11 mouse cellular contexts compared by ENCODE assay signal in genomic region chr8:15392056-15392455, GRCm38 (mm10).
DNase-seq lines count a peak whose midpoint lies in the region; ATAC-seq and TF ChIP-seq lines count a peak whose summit lies in the region.
"Had no signal": no experiment of that assay in that cellular context is flagged by ENCODE, and none has a peak within 500 bp of the region (broad histone marks: within the 10 kb centered on the region; RNA-seq: fewer than 3 reads in every experiment).

No protein-coding gene starts in this region.

- ATAC-seq in hindbrain, embryonic 16.5 days, result peak; percentile 69; the same call in 1 of the 2 replicates
- 0 out of 2 replicates have a peak, but pooled peaks have one; percentile 17 for ATAC-seq in forebrain, postnatal 0 days
- ATAC-seq: intestine, embryonic 16.5 days had no signal

- no peak overlapping the region for H3K27ac ChIP-seq in hindbrain, embryonic 16.5 days (ENCODE audit: low read depth, low read length)
- H3K27ac ChIP-seq in hindbrain, embryonic 10.5 days, result no peak overlapping the region
- no peak overlapping the region for H3K27ac ChIP-seq in forebrain, postnatal 0 days (ENCODE audit: low read depth, low read length)
- H3K27ac ChIP-seq: embryonic facial prominence, embryonic 12.5 days; limb, embryonic 15.5 days had no signal

- DNase-seq in hindbrain, embryonic 10.5 days (ENCODE audit: low spot score), result no peak
- peak; percentile 22 for DNase-seq in Muller cell, postnatal 12 days (ENCODE audit: inconsistent ontology term)
- DNase-seq in brain, embryonic 14.5 days (ENCODE audit: low read depth), result peak; percentile 67
- DNase-seq in forebrain, postnatal 0 days, result no peak
- DNase-seq in right cerebral cortex, postnatal 4 days, result no peak
- no peak for DNase-seq in right cerebral cortex, postnatal 25 days
- no peak for DNase-seq in thymus, postnatal 0 days (ENCODE audit: low spot score)

- no peak for TF ChIP-seq CTCF in brain, embryonic 14.5 days (IDR thresholded peaks at IDR 0.05; ENCODE audit: borderline replicate concordance, extremely low read depth, insufficient read depth, insufficient read length)
- TF ChIP-seq CTCF in forebrain, postnatal 0 days (IDR thresholded peaks at IDR 0.05; ENCODE audit: low read depth), result no peak

- H3K9me3 ChIP-seq in hindbrain, embryonic 16.5 days (ENCODE audit: control insufficient read depth, low read length), result no peaks in the 10 kb centered on the region
- no peaks in the 10 kb centered on the region for H3K9me3 ChIP-seq in hindbrain, embryonic 10.5 days
- no peaks in the 10 kb centered on the region for H3K9me3 ChIP-seq in forebrain, postnatal 0 days (ENCODE audit: low read length)
- H3K9me3 ChIP-seq: embryonic facial prominence, embryonic 12.5 days; limb, embryonic 15.5 days had no signal

- 54% methylated on average over 4 of the region's 4 CpGs for WGBS in hindbrain, embryonic 16.5 days
- WGBS in hindbrain, embryonic 10.5 days, result 56% methylated on average over 4 of the region's 4 CpGs
- 23% methylated on average over 4 of the region's 4 CpGs for WGBS in forebrain, postnatal 0 days

- no peak overlapping the region for H3K4me2 ChIP-seq in hindbrain, embryonic 16.5 days (ENCODE audit: low read length)
- H3K4me2 ChIP-seq in forebrain, postnatal 0 days (ENCODE audit: low read depth), result no peak overlapping the region
- H3K4me2 ChIP-seq: embryonic facial prominence, embryonic 12.5 days; limb, embryonic 15.5 days had no signal

- H3K36me3 ChIP-seq in hindbrain, embryonic 16.5 days (ENCODE audit: control insufficient read depth, insufficient read depth, low read length), result no peaks in the 10 kb centered on the region
- no peaks in the 10 kb centered on the region for H3K36me3 ChIP-seq in hindbrain, embryonic 10.5 days
- H3K36me3 ChIP-seq in forebrain, postnatal 0 days (ENCODE audit: insufficient read depth), result no peaks in the 10 kb centered on the region
- H3K36me3 ChIP-seq: embryonic facial prominence, embryonic 12.5 days; limb, embryonic 15.5 days had no signal

- H3K9ac ChIP-seq in hindbrain, embryonic 16.5 days (ENCODE audit: low read depth, low read length), result no peak overlapping the region
- H3K9ac ChIP-seq in forebrain, postnatal 0 days, result no peak overlapping the region
- H3K9ac ChIP-seq: embryonic facial prominence, embryonic 12.5 days; limb, embryonic 15.5 days had no signal

- TF ChIP-seq POLR2A in brain, embryonic 14.5 days (IDR thresholded peaks at IDR 0.05; ENCODE audit: borderline replicate concordance, extremely low read depth, insufficient read depth, insufficient read length, poor library complexity, severe bottlenecking), result no peak

- H3K27me3 ChIP-seq in hindbrain, embryonic 16.5 days (replicated peaks; ENCODE audit: control insufficient read depth, insufficient read depth, low read length), result no peaks in the 10 kb centered on the region
- no peaks in the 10 kb centered on the region for H3K27me3 ChIP-seq in hindbrain, embryonic 10.5 days (ENCODE audit: insufficient read depth, poor library complexity, severe bottlenecking)
- H3K27me3 ChIP-seq in forebrain, postnatal 0 days (ENCODE audit: insufficient read depth, low read length), result no peaks in the 10 kb centered on the region
- H3K27me3 ChIP-seq: embryonic facial prominence, embryonic 12.5 days; limb, embryonic 15.5 days had no signal

- no peaks in the 10 kb centered on the region; the same call in 1 of the 2 replicates for H3K4me1 ChIP-seq in hindbrain, embryonic 16.5 days (ENCODE audit: control insufficient read depth, insufficient read depth, low read depth, low read length)
- 0 out of 2 replicates have a peak, but pooled peaks cover 10% of the 10 kb centered on the region for H3K4me1 ChIP-seq in hindbrain, embryonic 10.5 days (replicated peaks)
- no peaks in the 10 kb centered on the region for H3K4me1 ChIP-seq in forebrain, postnatal 0 days (ENCODE audit: insufficient read depth)
- H3K4me1 ChIP-seq: embryonic facial prominence, embryonic 12.5 days; limb, embryonic 15.5 days had no signal

- H3K4me3 ChIP-seq in hindbrain, embryonic 16.5 days (ENCODE audit: low read length), result no peak overlapping the region
- no peak overlapping the region for H3K4me3 ChIP-seq in hindbrain, embryonic 10.5 days
- H3K4me3 ChIP-seq in forebrain, postnatal 0 days (ENCODE audit: low read depth, low read length), result no peak overlapping the region
- H3K4me3 ChIP-seq: embryonic facial prominence, embryonic 12.5 days; limb, embryonic 15.5 days had no signal

Comparison
In these comparisons a context has a peak if more than half of its experiments do, and no peak if none do; other contexts are left out.
1. DNase-seq: peak in Muller cell, postnatal 12 days (single experiment) and brain, embryonic 14.5 days (single experiment); none in hindbrain, embryonic 10.5 days (single experiment), forebrain, postnatal 0 days (single experiment), right cerebral cortex, postnatal 4 days (single experiment), right cerebral cortex, postnatal 25 days (single experiment) and thymus, postnatal 0 days (single experiment).